8 mouse cellular contexts compared by ENCODE assay signal in the genomic region with DNA sequence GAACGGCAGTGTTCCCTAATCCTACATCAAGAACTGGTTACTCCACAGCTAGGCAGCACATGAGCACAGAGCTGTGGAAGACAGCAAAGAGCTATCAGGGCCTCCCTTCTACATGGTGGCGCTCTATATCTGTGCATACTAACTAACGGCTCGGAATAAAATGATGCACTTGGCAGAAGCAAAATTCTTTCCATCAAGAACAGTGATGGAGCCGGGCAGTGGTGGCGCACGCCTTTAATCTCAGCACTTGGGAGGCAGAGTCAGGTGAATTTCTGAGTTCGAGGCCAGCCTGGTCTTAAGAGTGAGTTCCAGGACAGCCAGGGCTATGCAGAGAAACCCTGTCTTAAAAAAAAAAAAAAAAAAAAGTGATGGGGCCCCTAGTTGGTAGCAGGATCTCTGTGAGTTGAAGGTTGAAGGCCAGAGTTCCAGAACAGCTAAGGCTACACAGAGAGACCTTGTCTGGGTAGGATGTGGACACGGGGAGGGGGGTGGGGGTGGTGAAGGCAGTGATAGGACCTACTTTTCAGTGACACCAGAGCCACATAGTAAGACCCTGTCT. TPM values are rescaled to one million over a fixed set of nuclear protein-coding genes. Genes with fewer than 3 reads are reported as not detected.
DNase-seq lines count a peak whose midpoint lies in the region; ATAC-seq lines count a peak whose summit lies in the region.

Nmi (minus strand) TSS at position 85 of the 559 bp plus-strand sequence.

- 0 out of 2 replicates have a peak, but pooled peaks cover 3% of the 10 kb centered on the region for H3K27me3 ChIP-seq in midbrain, embryonic 12.5 days

- H3K9me3 ChIP-seq in midbrain, embryonic 12.5 days, result no peaks in the 10 kb centered on the region

- no peaks in the 10 kb centered on the region for H3K4me1 ChIP-seq in midbrain, embryonic 12.5 days

- H3K27ac ChIP-seq in midbrain, embryonic 12.5 days (replicated peaks), result no peak within 1 kb of the TSS

- no peaks in the 10 kb centered on the region for H3K36me3 ChIP-seq in midbrain, embryonic 12.5 days

- H3K4me3 ChIP-seq in midbrain, embryonic 12.5 days, result peak within 1 kb of the TSS; percentile 58

- H3K9ac ChIP-seq in midbrain, embryonic 12.5 days (replicated peaks), result peak within 1 kb of the TSS; percentile 62

- ATAC-seq in granulocyte monocyte progenitor cell, adult 5-6 weeks (replicated peaks; ENCODE audit: poor library complexity, severe bottlenecking), result no peak
- ATAC-seq in midbrain, embryonic 12.5 days (ENCODE audit: low FRiP score, low read depth), result peak; percentile 52; the same call in 1 of the 2 replicates

- WGBS in midbrain, embryonic 12.5 days, result 85% methylated on average over 9 of the region's 9 CpGs

- peak; percentile 10 for DNase-seq in right cerebral cortex, adult 18-20 months
- DNase-seq in right cerebral cortex, postnatal 36 days (ENCODE audit: low spot score in 2 of 2), result no peak
- DNase-seq in c-Kit-positive CD71-positive TER-119-negative erythroid progenitor cells, embryonic 14.5 days (ENCODE audit: low read depth), result peak; percentile 2
- DNase-seq in kidney, postnatal 14 days, result peak; percentile 15
- DNase-seq in gastrocnemius, postnatal 10 days, result no peak
- DNase-seq in urinary bladder, postnatal 14 days (ENCODE audit: low spot score), result no peak

- H3K4me2 ChIP-seq in midbrain, embryonic 12.5 days (replicated peaks), result peak within 1 kb of the TSS; percentile 78

RNA-seq across cellular contexts. Expression of gene Nmi, which starts in this region (rescaled TPM):
- total RNA-seq in granulocyte monocyte progenitor cell, adult 5-6 weeks (2014; fragmentation: Nextera tagmentation), result 16.8 and 21.7 TPM in 2 replicates
- total RNA-seq in granulocyte monocyte progenitor cell, adult 5-6 weeks (2017), result 44.8 and 59.3 TPM in 2 replicates
- 5.1 and 6.4 TPM in 2 replicates for polyA plus RNA-seq in midbrain, embryonic 12.5 days (2016; fragmentation: Nextera tagmentation; extraction: Ambion mirVana)
- total RNA-seq in gastrocnemius, postnatal 10 days (2021), result 1 to 10 TPM; 4.9 to 5.9 TPM

Comparison
In these comparisons a context has a peak if more than half of its experiments do, and no peak if none do; other contexts are left out.
1. DNase-seq: peak in right cerebral cortex, adult 18-20 months (single experiment), c-Kit-positive CD71-positive TER-119-negative erythroid progenitor cells, embryonic 14.5 days (single experiment) and kidney, postnatal 14 days (single experiment); none in right cerebral cortex, postnatal 36 days (0 of 2), gastrocnemius, postnatal 10 days (single experiment) and urinary bladder, postnatal 14 days (single experiment).